Mouse (Mus musculus): ENCODE measurements at regions not wholly inside any gene's neighbourhood (a gene's known extent, or its start where the extent isn't known, plus 50 kb on each side); places are given as distances from the start of the nearest gene placed in this dataset.

DNA sequence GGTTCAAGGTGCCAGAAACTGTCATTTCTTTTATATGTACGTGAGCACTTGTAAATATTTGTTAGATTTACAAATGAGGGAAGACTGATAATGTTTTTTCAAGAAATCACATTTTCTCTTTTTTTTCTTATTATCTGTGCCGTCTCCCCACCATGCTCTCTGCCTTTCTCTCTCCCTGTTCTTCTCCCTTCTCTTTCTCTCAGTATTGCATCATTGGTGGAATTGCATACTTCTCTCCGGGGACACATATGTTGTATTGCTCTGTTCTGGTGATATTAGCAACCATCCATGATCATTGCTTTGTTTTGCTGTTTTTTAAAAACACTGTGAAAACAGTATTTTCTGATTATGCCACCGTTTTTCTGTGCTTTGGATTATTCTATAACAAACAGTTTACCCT, 225.6 kb upstream of the Gnpda2 start:
- no peak overlapping the region for H3K27ac ChIP-seq (ENCODE audit: insufficient read depth, low read depth)
- H3K4me2 ChIP-seq (ENCODE audit: insufficient read depth, low read depth, poor library complexity, severe bottlenecking) = no peak overlapping the region
- peaks cover 10% of the 10 kb centered on the region for H3K9me3 ChIP-seq (replicated peaks; ENCODE audit: low read length)
- no peaks in the 10 kb centered on the region for H3K36me3 ChIP-seq (replicated peaks in 1 of 2; ENCODE audit: control insufficient read depth in 1 of 2, insufficient read depth in 1 of 2, low read length in 1 of 2)
- no peak overlapping the region for H3K4me3 ChIP-seq (replicated peaks in 1 of 3; ENCODE audit: low read depth in 2 of 3, low read length in 2 of 3, poor library complexity in 1 of 3)
- no peak overlapping the region for H3K9ac ChIP-seq (ENCODE audit: insufficient read depth, low read depth)
- no peaks in the 10 kb centered on the region for H3K27me3 ChIP-seq (replicated peaks)
- TF ChIP-seq RAD21 (IDR thresholded peaks at IDR 0.05; ENCODE audit: low read depth, low read length) (no peak), NRF1 (IDR thresholded peaks at IDR 0.05; ENCODE audit: low read depth, low read length) (no peak), CTCF (conservative IDR thresholded peaks at IDR 0.05 in 1 of 2, IDR thresholded peaks at IDR 0.05 in 1 of 2; ENCODE audit: low read depth in 2 of 2, low read length in 2 of 2) (no peak)
- H3K79me2 ChIP-seq (replicated peaks; ENCODE audit: control insufficient read depth, extremely low read depth, insufficient read depth, poor library complexity, severe bottlenecking) = no peaks in the 10 kb centered on the region
- H3K4me1 ChIP-seq (ENCODE audit: control insufficient read depth in 1 of 2, insufficient read depth in 2 of 2) = no peaks in the 10 kb centered on the region
- in situ Hi-C loops (cut with MboI; ENCODE audit: low pct_ligation_motif_present, low pct_unique_long_range_greater_than_20kb, low sequenced_read_pairs) (no loop called here), dilution Hi-C loops (cut with MboI; ENCODE audit: extremely low pct_ligation_motif_present, extremely low pct_unique_long_range_greater_than_20kb, low sequenced_read_pairs) (no loop called here)
- no peak for DNase-seq (ENCODE audit: extremely low read depth)

DNA sequence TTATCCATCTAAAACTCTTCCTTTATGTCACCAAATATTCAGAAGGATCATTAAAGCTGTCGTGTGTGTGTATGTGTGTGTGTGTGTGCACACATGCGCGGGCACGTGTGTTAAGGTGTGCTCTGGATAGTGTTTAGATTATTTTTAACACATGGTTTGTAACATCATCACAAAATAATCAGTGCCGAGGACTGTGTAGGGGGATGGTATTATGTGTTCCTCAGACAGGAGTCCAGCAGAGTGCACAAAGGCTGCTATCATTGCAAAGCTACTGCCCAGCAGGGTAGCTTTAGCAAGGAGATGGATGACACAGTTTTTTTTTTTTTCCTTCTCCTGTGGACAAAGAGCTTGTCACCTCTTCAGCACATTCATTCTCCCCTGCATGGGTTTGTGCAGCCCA, 224.9 kb upstream of the Gnpda2 start:
- dilution Hi-C loops (cut with MboI; ENCODE audit: extremely low pct_ligation_motif_present, extremely low pct_unique_long_range_greater_than_20kb, low sequenced_read_pairs) (no loop called here), in situ Hi-C loops (cut with MboI; ENCODE audit: low pct_ligation_motif_present, low pct_unique_long_range_greater_than_20kb, low sequenced_read_pairs) (no loop called here)
- Histone ChIP-seq H3K27ac (ENCODE audit: insufficient read depth, low read depth) (no peak overlapping the region), H3K36me3 (replicated peaks in 1 of 2; ENCODE audit: control insufficient read depth in 1 of 2, insufficient read depth in 1 of 2, low read length in 1 of 2) (no peaks in the 10 kb centered on the region), H3K9ac (ENCODE audit: insufficient read depth, low read depth) (no peak overlapping the region), H3K4me1 (ENCODE audit: control insufficient read depth in 1 of 2, insufficient read depth in 2 of 2) (no peaks in the 10 kb centered on the region), H3K9me3 (replicated peaks; ENCODE audit: low read length) (peaks cover 11% of the 10 kb centered on the region), H3K79me2 (replicated peaks; ENCODE audit: control insufficient read depth, extremely low read depth, insufficient read depth, poor library complexity, severe bottlenecking) (no peaks in the 10 kb centered on the region), H3K4me2 (ENCODE audit: insufficient read depth, low read depth, poor library complexity, severe bottlenecking) (no peak overlapping the region), H3K4me3 (replicated peaks in 1 of 3; ENCODE audit: low read depth in 2 of 3, low read length in 2 of 3, poor library complexity in 1 of 3) (no peak overlapping the region), H3K27me3 (replicated peaks) (no peaks in the 10 kb centered on the region)
- TF ChIP-seq MAX (IDR thresholded peaks at IDR 0.05; ENCODE audit: low read length) = no peak
- no peak for TF ChIP-seq POLR2A (IDR thresholded peaks at IDR 0.05; ENCODE audit: low read depth, low read length)
- TF ChIP-seq TBP (conservative IDR thresholded peaks at IDR 0.05; ENCODE audit: low read depth, low read length) = no peak
- TF ChIP-seq UBTF (IDR thresholded peaks at IDR 0.05; ENCODE audit: low read depth, low read length) = no peak
- TF ChIP-seq SIN3A (IDR thresholded peaks at IDR 0.05; ENCODE audit: low read length) = no peak
- TF ChIP-seq ETS1 (conservative IDR thresholded peaks at IDR 0.05; ENCODE audit: low read depth, low read length) = no peak
- no peak for TF ChIP-seq ZNF384 (IDR thresholded peaks at IDR 0.05; ENCODE audit: low read depth, low read length)
- TF ChIP-seq MAFK (IDR thresholded peaks at IDR 0.05; ENCODE audit: insufficient replicate concordance, low read length) = no peak
- TF ChIP-seq ZKSCAN1 (IDR thresholded peaks at IDR 0.05; ENCODE audit: borderline replicate concordance, low read depth, low read length) = no peak
- no peak for TF ChIP-seq NRF1 (IDR thresholded peaks at IDR 0.05; ENCODE audit: low read depth, low read length)
- no peak for TF ChIP-seq GABPA (IDR thresholded peaks at IDR 0.05; ENCODE audit: insufficient replicate concordance, low read depth, low read length)
- no peak for TF ChIP-seq RCOR1 (conservative IDR thresholded peaks at IDR 0.05; ENCODE audit: low read depth, low read length)
- DNase-seq (ENCODE audit: extremely low read depth) = no peak

DNA sequence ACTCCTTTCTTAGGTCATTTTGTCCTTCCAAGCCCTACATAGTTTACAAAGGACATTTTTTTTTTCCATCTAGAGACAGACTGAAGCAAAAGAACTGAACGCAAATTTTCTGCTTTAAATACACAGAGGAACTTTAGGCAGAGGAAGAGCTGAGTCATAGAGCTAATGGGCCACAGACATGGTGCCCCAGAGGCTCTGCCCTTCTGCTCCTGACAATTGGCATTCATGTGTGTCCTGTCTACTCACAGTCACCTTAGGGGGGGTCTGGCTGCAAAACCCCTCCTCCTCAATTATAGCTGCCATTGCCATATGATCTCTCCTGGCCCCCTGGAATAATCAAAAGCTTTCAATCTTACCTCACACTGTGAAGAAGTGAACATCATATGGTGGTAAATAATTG, 223.2 kb upstream of the Gnpda2 start:
- DNase-seq (ENCODE audit: extremely low read depth) = no peak
- Histone ChIP-seq H3K27ac (ENCODE audit: insufficient read depth, low read depth) (no peak overlapping the region), H3K27me3 (replicated peaks) (no peaks in the 10 kb centered on the region), H3K4me2 (ENCODE audit: insufficient read depth, low read depth, poor library complexity, severe bottlenecking) (no peak overlapping the region), H3K36me3 (replicated peaks in 1 of 2; ENCODE audit: control insufficient read depth in 1 of 2, insufficient read depth in 1 of 2, low read length in 1 of 2) (no peaks in the 10 kb centered on the region), H3K4me3 (replicated peaks in 1 of 3; ENCODE audit: low read depth in 2 of 3, low read length in 2 of 3, poor library complexity in 1 of 3) (no peak overlapping the region), H3K79me2 (replicated peaks; ENCODE audit: control insufficient read depth, extremely low read depth, insufficient read depth, poor library complexity, severe bottlenecking) (no peaks in the 10 kb centered on the region), H3K9ac (ENCODE audit: insufficient read depth, low read depth) (no peak overlapping the region), H3K4me1 (ENCODE audit: control insufficient read depth in 1 of 2, insufficient read depth in 2 of 2) (no peaks in the 10 kb centered on the region), H3K9me3 (replicated peaks; ENCODE audit: low read length) (peaks cover 20% of the 10 kb centered on the region)
- dilution Hi-C loops (cut with MboI; ENCODE audit: extremely low pct_ligation_motif_present, extremely low pct_unique_long_range_greater_than_20kb, low sequenced_read_pairs) (no loop called here), in situ Hi-C loops (cut with MboI; ENCODE audit: low pct_ligation_motif_present, low pct_unique_long_range_greater_than_20kb, low sequenced_read_pairs) (no loop called here)
- no peak for TF ChIP-seq MAZ (IDR thresholded peaks at IDR 0.05; ENCODE audit: low read depth, low read length)
- no peak for TF ChIP-seq NRF1 (IDR thresholded peaks at IDR 0.05; ENCODE audit: low read depth, low read length)
- TF ChIP-seq POLR2A (IDR thresholded peaks at IDR 0.05; ENCODE audit: low read depth, low read length) = no peak
- TF ChIP-seq USF1 (IDR thresholded peaks at IDR 0.05; ENCODE audit: low read depth, low read length) = no peak
- TF ChIP-seq HCFC1 (IDR thresholded peaks at IDR 0.05; ENCODE audit: low read depth, low read length) = no peak
- TF ChIP-seq PAX5 (IDR thresholded peaks at IDR 0.05; ENCODE audit: low read length) = no peak
- TF ChIP-seq E2F4 (IDR thresholded peaks at IDR 0.05; ENCODE audit: insufficient replicate concordance, low read depth, low read length) = no peak
- no peak for TF ChIP-seq MAFK (IDR thresholded peaks at IDR 0.05; ENCODE audit: insufficient replicate concordance, low read length)
- TF ChIP-seq ZKSCAN1 (IDR thresholded peaks at IDR 0.05; ENCODE audit: borderline replicate concordance, low read depth, low read length) = no peak
- TF ChIP-seq CHD2 (IDR thresholded peaks at IDR 0.05; ENCODE audit: low read length) = no peak
- no peak for TF ChIP-seq UBTF (IDR thresholded peaks at IDR 0.05; ENCODE audit: low read depth, low read length)
- no peak for TF ChIP-seq JUN (IDR thresholded peaks at IDR 0.05; ENCODE audit: insufficient read depth, low read depth, low read length)
- no peak for TF ChIP-seq RAD21 (IDR thresholded peaks at IDR 0.05; ENCODE audit: low read depth, low read length)
- TF ChIP-seq JUND (conservative IDR thresholded peaks at IDR 0.05; ENCODE audit: low read depth, low read length) = no peak
- no peak for TF ChIP-seq KAT2A (IDR thresholded peaks at IDR 0.05; ENCODE audit: insufficient replicate concordance, low read length)
- no peak for TF ChIP-seq RCOR1 (conservative IDR thresholded peaks at IDR 0.05; ENCODE audit: low read depth, low read length)
- TF ChIP-seq ZNF384 (IDR thresholded peaks at IDR 0.05; ENCODE audit: low read depth, low read length) = no peak
- no peak for TF ChIP-seq CTCF (conservative IDR thresholded peaks at IDR 0.05 in 1 of 2, IDR thresholded peaks at IDR 0.05 in 1 of 2; ENCODE audit: low read depth in 2 of 2, low read length in 2 of 2)
- TF ChIP-seq MYC (IDR thresholded peaks at IDR 0.05; ENCODE audit: low read depth, low read length) = no peak
